Mouse (Mus musculus): Measurements from ENCODE around the gene Cxcl17. TPM values are rescaled to one million over a fixed set of nuclear protein-coding genes. Genes with fewer than 3 reads are reported as not detected.
A peak's percentile ranks its signal among the peaks of the same experiment; 100 is the strongest.
"Not testable (repeated sequence)": the region's sequence is repeated elsewhere in the genome, so short reads cannot be mapped to it uniquely, and the experiment has no call there.

Cxcl17 gene
- polyA plus RNA-seq, 1 experiment from 2014 or later = 0.40 TPM

DNA sequence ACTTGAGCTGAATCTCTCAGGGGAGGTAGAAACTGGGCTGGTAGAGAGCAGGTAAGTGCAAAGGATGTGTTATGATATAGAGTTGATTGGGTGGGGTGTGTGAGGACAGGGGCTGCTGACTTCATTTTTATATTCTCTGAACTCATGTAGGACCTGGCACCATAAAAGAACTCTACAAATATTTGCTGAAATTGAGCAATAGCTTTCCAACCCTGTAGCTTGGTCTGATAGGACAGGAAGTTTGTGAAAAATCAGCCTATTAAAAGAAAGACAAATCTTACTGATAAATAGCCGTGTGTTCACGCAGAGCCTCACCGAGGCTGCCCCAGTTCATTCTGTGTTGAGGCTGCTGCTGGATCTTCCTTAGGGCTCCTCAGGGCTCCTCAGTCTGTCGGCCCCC lies 7.3 kb upstream of the Cxcl17 start:
- no peak for ATAC-seq (ENCODE audit: extremely low read depth, insufficient number of reproducible peaks, low FRiP score, low TSS enrichment)
- WGBS = 74% methylated on average over 4 of the region's 4 CpGs
- Histone ChIP-seq H3K4me2 (no peak overlapping the region), H3K9ac (no peak overlapping the region), H3K9me3 (no peaks in the 10 kb centered on the region), H3K4me1 (no peaks in the 10 kb centered on the region), H3K4me3 (no peak overlapping the region), H3K27ac (replicated peaks) (no peak overlapping the region), H3K36me3 (no peaks in the 10 kb centered on the region), H3K27me3 (replicated peaks) (peaks cover 24% of the 10 kb centered on the region)

DNA sequence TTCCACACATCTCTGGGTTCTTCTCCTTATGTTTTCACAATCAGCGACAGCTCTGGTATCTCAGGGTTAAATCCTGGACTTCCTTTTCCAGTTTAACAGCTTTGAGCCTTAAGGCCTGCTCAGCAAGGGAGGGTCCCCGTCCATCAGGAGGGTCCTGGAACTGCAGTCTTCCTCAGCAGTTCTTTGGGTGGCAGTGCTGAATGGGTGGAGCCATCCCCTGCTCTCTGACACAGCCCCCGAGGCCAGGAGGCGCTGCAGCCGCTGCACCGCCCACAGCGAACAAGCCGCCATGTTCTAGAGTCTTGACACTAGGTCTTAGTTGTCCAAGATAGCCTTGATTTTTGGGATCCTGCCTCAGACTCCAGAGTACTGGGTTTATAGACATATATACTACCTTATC lies 6.8 kb upstream of the Cxcl17 start:
- WGBS = 78% methylated on average over 8 of the region's 8 CpGs
- H3K36me3 ChIP-seq = no peaks in the 10 kb centered on the region
- H3K4me2 ChIP-seq = no peak overlapping the region
- no peaks in the 10 kb centered on the region for H3K9me3 ChIP-seq
- peaks cover 24% of the 10 kb centered on the region for H3K27me3 ChIP-seq (replicated peaks)
- H3K9ac ChIP-seq = no peak overlapping the region
- no peak overlapping the region for H3K27ac ChIP-seq (replicated peaks)
- no peak overlapping the region for H3K4me3 ChIP-seq
- no peaks in the 10 kb centered on the region for H3K4me1 ChIP-seq
- ATAC-seq (ENCODE audit: extremely low read depth, insufficient number of reproducible peaks, low FRiP score, low TSS enrichment) = no peak

DNA sequence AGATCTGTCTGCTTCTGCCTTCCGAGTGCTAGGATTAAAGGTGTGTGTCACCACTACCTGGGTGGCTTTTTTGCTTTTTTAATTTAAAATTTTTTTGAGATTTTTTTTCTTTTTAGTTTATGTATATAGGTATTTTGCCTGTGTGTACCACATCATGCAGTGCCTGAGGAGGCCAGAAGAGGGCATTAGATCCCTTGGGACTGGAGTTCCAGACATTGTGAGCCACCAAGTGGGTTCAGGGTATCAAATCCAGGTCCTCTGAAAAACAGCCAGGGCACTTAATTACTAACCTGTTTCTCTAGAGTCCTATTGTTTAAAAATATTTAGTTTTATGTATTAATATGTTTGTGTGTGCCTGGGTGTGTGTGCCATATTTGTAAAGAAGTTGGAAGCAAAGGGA lies 4.9 kb upstream of the Cxcl17 start:
- Histone ChIP-seq H3K27ac (replicated peaks) (no peak overlapping the region), H3K36me3 (no peaks in the 10 kb centered on the region), H3K27me3 (replicated peaks) (peaks cover 12% of the 10 kb centered on the region), H3K9me3 (no peaks in the 10 kb centered on the region), H3K4me2 (no peak overlapping the region), H3K9ac (no peak overlapping the region), H3K4me1 (no peaks in the 10 kb centered on the region), H3K4me3 (no peak overlapping the region)
- ATAC-seq (ENCODE audit: extremely low read depth, insufficient number of reproducible peaks, low FRiP score, low TSS enrichment) = no peak
- 64% methylated on average over 1 of the region's 1 CpGs for WGBS

DNA sequence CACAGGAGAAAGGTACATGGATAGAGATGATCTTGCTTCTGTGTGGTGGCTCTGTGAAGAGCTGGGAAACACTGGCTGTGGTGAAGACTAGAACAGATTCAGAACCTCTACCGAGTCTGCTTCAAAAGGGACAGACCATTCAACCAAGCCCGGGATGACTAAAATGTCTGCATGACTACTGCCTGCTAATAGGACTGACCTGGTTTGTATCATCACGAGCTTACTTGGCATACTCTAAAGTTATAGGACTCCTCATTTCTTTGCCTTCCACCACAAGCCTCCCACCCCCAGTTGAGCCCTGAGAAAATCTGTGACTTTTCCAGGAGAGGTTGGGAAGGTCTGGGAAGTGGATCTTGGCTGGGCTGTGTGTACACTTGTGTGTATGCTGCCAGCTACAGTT lies 825 bp downstream of the Cxcl17 start:
- Histone ChIP-seq H3K9ac (no peak overlapping the region), H3K4me3 (no peak overlapping the region), H3K9me3 (no peaks in the 10 kb centered on the region), H3K4me1 (no peaks in the 10 kb centered on the region), H3K27ac (replicated peaks) (no peak overlapping the region), H3K27me3 (replicated peaks) (no peaks in the 10 kb centered on the region), H3K4me2 (no peak overlapping the region), H3K36me3 (no peaks in the 10 kb centered on the region)
- no peak for ATAC-seq (ENCODE audit: extremely low read depth, insufficient number of reproducible peaks, low FRiP score, low TSS enrichment)
- WGBS = 75% methylated on average over 3 of the region's 3 CpGs

DNA sequence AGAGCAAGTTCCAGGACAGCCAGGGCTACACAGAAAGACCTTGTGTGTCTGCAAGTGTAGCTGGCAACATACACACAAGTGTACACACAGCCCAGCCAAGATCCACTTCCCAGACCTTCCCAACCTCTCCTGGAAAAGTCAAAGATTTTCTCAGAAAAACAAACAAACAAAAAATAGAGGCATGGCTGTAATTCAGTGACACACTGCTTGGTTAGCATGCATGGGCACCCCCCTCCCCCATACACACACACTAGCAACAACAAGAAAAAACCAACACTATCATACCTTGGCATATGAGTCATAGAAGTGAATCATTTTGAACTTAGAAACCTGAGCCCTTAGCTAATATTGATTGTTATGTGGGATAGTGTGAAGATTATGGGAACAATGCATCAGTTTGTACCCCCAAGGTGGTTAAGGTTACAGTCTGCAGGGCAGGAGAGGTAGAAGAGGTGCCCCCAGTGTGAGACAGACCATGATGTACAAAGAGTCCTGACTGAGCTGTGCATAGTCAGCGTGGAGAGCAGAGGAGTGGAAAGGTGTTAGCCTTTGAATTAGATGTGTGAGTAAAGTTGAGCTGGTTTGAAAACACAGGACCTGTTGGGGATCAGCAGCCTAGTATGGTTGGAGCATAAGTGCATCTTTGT lies 1.6 kb downstream of the Cxcl17 start:
- Histone ChIP-seq H3K27me3 (replicated peaks) (no peaks in the 10 kb centered on the region), H3K4me1 (no peaks in the 10 kb centered on the region), H3K9ac (no peak overlapping the region), H3K4me3 (no peak overlapping the region), H3K36me3 (no peaks in the 10 kb centered on the region), H3K9me3 (no peaks in the 10 kb centered on the region), H3K4me2 (no peak overlapping the region), H3K27ac (replicated peaks) (no peak overlapping the region)
- no peak for ATAC-seq (ENCODE audit: extremely low read depth, insufficient number of reproducible peaks, low FRiP score, low TSS enrichment)
- WGBS = 77% methylated on average over 1 of the region's 1 CpGs

DNA sequence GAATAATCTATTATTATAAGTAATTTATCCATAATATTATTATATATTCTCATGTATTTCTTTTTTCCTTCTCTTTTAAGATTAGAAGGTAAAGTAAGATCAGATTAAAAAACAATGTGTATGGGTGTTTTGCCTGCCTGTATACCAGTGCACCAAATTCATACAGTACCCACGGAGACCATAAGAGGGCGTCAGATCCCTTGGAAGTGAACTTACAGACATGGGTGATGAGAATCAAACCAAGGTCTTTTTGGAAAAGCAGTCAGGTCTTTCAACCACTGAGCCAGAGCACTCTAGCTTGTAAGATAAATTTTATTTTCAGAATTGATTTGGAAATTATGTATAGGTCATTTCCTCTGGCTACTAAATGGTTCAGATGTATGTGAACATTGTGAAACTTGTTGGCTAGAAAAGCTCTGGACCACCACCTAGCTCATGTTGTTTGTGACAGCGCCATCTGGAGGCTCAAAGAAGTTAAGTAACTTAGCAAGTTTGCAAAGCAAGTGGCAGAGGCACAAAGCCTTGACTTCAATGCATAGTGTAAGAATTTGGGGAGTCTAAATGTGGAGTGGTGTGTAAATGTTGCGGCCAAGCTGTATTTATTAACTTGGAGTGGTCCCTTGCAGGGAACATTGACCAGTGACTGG lies 3.4 kb downstream of the Cxcl17 start:
- 32% methylated on average over 4 of the region's 4 CpGs for WGBS
- no peak overlapping the region for H3K27ac ChIP-seq (replicated peaks)
- no peaks in the 10 kb centered on the region for H3K9me3 ChIP-seq
- H3K4me2 ChIP-seq = no peak overlapping the region
- no peak for ATAC-seq (ENCODE audit: extremely low read depth, insufficient number of reproducible peaks, low FRiP score, low TSS enrichment)
- H3K9ac ChIP-seq = no peak overlapping the region
- no peaks in the 10 kb centered on the region for H3K36me3 ChIP-seq
- H3K4me1 ChIP-seq = no peaks in the 10 kb centered on the region
- H3K4me3 ChIP-seq = no peak overlapping the region
- H3K27me3 ChIP-seq (replicated peaks) = no peaks in the 10 kb centered on the region

DNA sequence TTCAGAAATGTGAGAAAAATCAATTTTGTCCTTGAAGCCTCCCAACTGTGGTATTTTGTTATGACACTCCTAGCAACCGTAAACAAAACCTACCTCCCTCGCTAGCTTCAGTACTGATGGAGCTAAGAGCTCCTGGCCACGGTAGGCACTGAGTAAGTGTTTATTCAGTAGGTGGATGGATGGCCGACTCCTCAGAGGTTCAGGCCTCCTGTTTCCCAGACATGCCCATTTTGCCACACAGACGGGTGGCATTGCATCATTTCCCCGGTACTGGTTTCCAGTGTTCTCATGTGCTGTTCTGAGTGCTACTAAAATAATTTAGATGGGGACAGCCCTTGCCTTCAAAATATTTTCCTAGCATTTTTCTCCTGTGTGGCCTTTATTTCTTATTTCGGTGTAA lies 6.2 kb downstream of the Cxcl17 start:
- H3K4me1 ChIP-seq = peaks cover 6% of the 10 kb centered on the region
- H3K4me2 ChIP-seq = no peak overlapping the region
- H3K36me3 ChIP-seq = no peaks in the 10 kb centered on the region
- ATAC-seq (ENCODE audit: extremely low read depth, insufficient number of reproducible peaks, low FRiP score, low TSS enrichment) = no peak
- no peak overlapping the region for H3K27ac ChIP-seq (replicated peaks)
- 73% methylated on average over 7 of the region's 7 CpGs for WGBS
- no peaks in the 10 kb centered on the region for H3K27me3 ChIP-seq (replicated peaks)
- H3K9me3 ChIP-seq = no peaks in the 10 kb centered on the region
- no peak overlapping the region for H3K4me3 ChIP-seq
- no peak overlapping the region for H3K9ac ChIP-seq

DNA sequence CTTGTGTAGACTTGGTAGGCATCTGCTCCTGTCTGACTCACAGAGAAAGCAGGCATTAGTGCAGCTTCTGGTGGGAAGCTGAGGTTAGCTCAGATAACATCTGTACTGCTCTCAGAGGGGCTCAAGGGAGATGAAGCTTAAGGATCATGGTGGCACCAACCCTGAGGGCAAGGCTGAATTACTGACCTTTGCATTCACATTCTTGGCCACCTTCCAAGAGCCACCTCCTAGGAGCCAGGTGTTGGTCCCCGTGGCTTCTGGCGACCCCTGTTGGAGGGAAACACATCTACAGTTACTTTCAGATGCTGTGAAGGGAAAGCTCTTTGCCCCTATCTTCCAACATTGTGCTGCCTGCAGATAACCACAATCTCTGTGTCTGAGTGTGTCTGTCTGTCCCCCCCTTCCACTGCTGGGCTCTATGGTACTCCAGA lies 10.0 kb downstream of the Cxcl17 start:
- 2% methylated on average over 2 of the region's 2 CpGs for WGBS
- no peak for ATAC-seq (ENCODE audit: extremely low read depth, insufficient number of reproducible peaks, low FRiP score, low TSS enrichment)
- no peak overlapping the region for H3K4me3 ChIP-seq
- no peak overlapping the region for H3K4me2 ChIP-seq
- no peak overlapping the region for H3K9ac ChIP-seq
- H3K27ac ChIP-seq (replicated peaks) = no peak overlapping the region
- no peaks in the 10 kb centered on the region for H3K9me3 ChIP-seq
- no peaks in the 10 kb centered on the region for H3K36me3 ChIP-seq
- H3K4me1 ChIP-seq = peaks cover 6% of the 10 kb centered on the region
- H3K27me3 ChIP-seq (replicated peaks) = no peaks in the 10 kb centered on the region

DNA sequence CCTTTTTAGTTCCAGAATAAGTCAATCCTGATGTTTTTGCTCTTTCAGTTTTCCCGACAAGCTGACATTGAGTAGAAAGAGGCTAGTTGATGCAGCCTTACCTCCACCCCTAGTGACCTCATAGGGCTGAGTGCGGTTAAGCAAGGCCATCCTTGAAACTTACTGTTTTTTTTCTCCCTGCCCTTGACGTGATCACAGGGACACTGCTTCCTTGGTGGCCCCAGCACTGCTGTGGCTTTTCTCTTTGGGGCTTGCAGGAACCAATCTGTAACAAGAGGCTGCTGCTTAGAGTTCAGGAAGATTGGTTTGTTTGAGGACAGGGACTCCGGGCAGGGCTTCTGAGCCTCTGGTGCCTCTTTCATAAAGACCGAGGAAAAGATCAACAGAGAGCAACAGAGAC lies 10.7 kb downstream of the Cxcl17 start:
- Histone ChIP-seq H3K4me3 (no peak overlapping the region), H3K4me1 (peaks cover 6% of the 10 kb centered on the region), H3K36me3 (no peaks in the 10 kb centered on the region), H3K27ac (replicated peaks) (no peak overlapping the region; the same call in 1 of the 2 replicates), H3K27me3 (replicated peaks) (no peaks in the 10 kb centered on the region), H3K9me3 (no peaks in the 10 kb centered on the region), H3K9ac (0 out of 2 replicates have a peak overlapping the region, but pooled peaks have one; percentile 7), H3K4me2 (no peak overlapping the region)
- no peak for ATAC-seq (ENCODE audit: extremely low read depth, insufficient number of reproducible peaks, low FRiP score, low TSS enrichment)
- 49% methylated on average over 5 of the region's 5 CpGs for whole genome bisulfite sequencing

DNA sequence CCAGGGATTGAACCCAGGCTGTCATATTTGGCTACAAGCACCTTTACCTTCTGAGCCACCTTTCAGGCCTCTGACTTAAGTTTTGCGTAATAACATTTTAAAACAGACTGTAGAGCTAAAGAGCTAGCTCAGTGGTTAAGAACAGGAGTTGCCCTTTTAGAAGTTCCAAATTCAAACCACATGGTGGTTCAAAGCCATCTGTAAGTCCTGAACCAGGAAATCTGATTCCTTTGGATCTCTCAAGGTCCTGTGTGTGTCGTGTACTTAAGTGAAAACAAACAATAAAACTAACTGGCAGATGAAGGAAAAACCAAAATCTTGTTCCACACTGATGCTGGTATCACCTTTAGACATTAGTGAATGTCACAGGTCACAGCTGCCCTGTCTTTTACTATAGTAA lies 11.1 kb downstream of the Cxcl17 start:
- no peaks in the 10 kb centered on the region for H3K9me3 ChIP-seq
- 65% methylated on average over 2 of the region's 2 CpGs for WGBS
- H3K27ac ChIP-seq (replicated peaks) = no peak overlapping the region
- H3K4me1 ChIP-seq = peaks cover 7% of the 10 kb centered on the region
- 0 out of 2 replicates have a peak overlapping the region, but pooled peaks have one; percentile 7 for H3K9ac ChIP-seq
- H3K4me3 ChIP-seq = no peak overlapping the region
- no peak for ATAC-seq (ENCODE audit: extremely low read depth, insufficient number of reproducible peaks, low FRiP score, low TSS enrichment)
- H3K27me3 ChIP-seq (replicated peaks) = no peaks in the 10 kb centered on the region
- no peak overlapping the region for H3K4me2 ChIP-seq
- H3K36me3 ChIP-seq = no peaks in the 10 kb centered on the region

DNA sequence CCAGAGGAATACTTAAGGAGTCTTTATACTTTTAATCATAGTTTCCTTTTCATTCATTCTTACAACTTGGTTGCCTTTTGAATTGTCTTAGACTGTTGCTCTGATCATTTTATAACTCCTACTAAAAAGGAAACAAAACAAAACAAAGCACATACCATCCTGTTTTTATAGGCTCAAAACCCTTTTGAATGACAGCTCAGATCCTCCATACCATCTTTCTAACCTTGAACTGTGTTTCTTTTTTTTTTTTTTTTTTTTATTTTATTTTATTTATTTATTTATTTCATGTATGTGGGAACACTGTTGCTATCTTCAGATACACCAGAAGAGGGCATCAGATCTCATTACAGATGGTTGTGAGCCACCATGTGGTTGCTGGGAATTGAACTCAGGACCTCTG lies 13.7 kb downstream of the Cxcl17 start:
- not testable (repeated sequence) for H3K9me3 ChIP-seq; H3K27me3 ChIP-seq (replicated peaks); H3K36me3 ChIP-seq; H3K4me2 ChIP-seq; H3K9ac ChIP-seq; H3K4me3 ChIP-seq; H3K27ac ChIP-seq (replicated peaks); ATAC-seq (ENCODE audit: extremely low read depth, insufficient number of reproducible peaks, low FRiP score, low TSS enrichment)
- H3K4me1 ChIP-seq = peaks cover 21% of the 10 kb centered on the region

DNA sequence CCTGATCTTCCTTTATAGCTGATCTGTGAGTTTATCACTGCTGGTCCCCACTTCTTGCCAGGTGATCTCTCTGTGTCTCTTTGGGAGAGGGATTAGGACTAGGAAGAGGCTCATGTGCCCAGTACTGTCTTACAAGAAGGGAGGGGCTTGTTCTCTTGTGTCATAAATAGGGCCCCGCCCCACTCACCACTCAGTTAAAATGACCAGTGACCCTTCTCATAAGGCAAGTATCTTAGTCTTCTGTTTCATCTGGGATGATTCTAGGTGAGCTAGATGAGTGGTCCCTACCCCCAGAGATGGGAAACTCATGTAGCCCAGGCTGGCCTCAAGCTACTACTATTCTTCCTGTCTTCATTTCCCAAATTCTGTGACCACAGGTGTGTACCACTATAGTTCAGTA lies 14.1 kb downstream of the Cxcl17 start, which contains the start of gene Lipe:
Gene Lipe (minus strand): TSS at position 101 of the 400 bp plus-strand sequence.
- WGBS = 73% methylated on average over 1 of the region's 1 CpGs
- no peak within 1 kb of the TSS for H3K4me3 ChIP-seq
- no peaks in the 10 kb centered on the region for H3K27me3 ChIP-seq (replicated peaks)
- ATAC-seq (ENCODE audit: extremely low read depth, insufficient number of reproducible peaks, low FRiP score, low TSS enrichment) = no peak
- H3K27ac ChIP-seq (replicated peaks) = no peak within 1 kb of the TSS
- no peak within 1 kb of the TSS for H3K4me2 ChIP-seq
- no peaks in the 10 kb centered on the region for H3K9me3 ChIP-seq
- H3K9ac ChIP-seq = no peak within 1 kb of the TSS
- H3K4me1 ChIP-seq = peaks cover 25% of the 10 kb centered on the region
- H3K36me3 ChIP-seq = no peaks in the 10 kb centered on the region

Data from heart, embryonic 13.5 days (tissue).